Mouse (Mus musculus) E14TG2a.4 (cell line): Measurements from ENCODE around the gene Spg11.
"Not testable (repeated sequence)": the region's sequence is repeated elsewhere in the genome, so short reads cannot be mapped to it uniquely, and the experiment has no call there.

Source experiments
- H3K27me3 ChIP-seq: 2 replicates; pipeline ENCODE4 v1.6.1; 2014; ENCODE audit warnings: low read length, control low read depth; ENCODE audit not compliant: insufficient read depth
- H3K36me3 ChIP-seq: 2 replicates; pipeline ENCODE4 v1.6.1; 2014; ENCODE audit warnings: low read length, control low read depth; ENCODE audit not compliant: insufficient read depth
- H3K4me1 ChIP-seq: replicated peaks from 2 replicates; pipeline ENCODE4 v1.6.1; 2014; ENCODE audit warnings: low read depth, low read length, control low read depth
- H3K4me3 ChIP-seq: replicated peaks from 2 replicates; pipeline ENCODE4 v1.5.1; 2014; ENCODE audit warnings: mild to moderate bottlenecking, low read length
- H3K9me3 ChIP-seq: 2 replicates; pipeline ENCODE4 v1.6.1; 2014; ENCODE audit warnings: low read length, control low read depth
- CTCF ChIP-seq: conservative IDR thresholded peaks from 2 replicates; pipeline ENCODE4 v1.5.1; 2014; ENCODE audit warnings: low read length
- NANOG ChIP-seq: IDR thresholded peaks from 2 replicates; pipeline ENCODE4 v1.6.1; 2014; ENCODE audit warnings: borderline replicate concordance, low read length, mixed read lengths
- POU5F1 ChIP-seq: IDR thresholded peaks from 2 replicates; pipeline ENCODE4 v1.6.1; 2014; ENCODE audit warnings: low read length, borderline replicate concordance

The Spg11 gene

GRCm38 (mm10) chr2:122102070-122102469 lies 16.1 kb downstream of the Spg11 start:
- H3K4me3 ChIP-seq: no peak overlapping the region
- peaks cover 82% of the 10 kb centered on the region for H3K36me3 ChIP-seq
- no peak for TF ChIP-seq POU5F1
- peak; percentile 31; the same call in 1 of the 2 replicates for TF ChIP-seq CTCF
- H3K27me3 ChIP-seq: no peaks in the 10 kb centered on the region
- H3K9me3 ChIP-seq: peaks cover 16% of the 10 kb centered on the region
- H3K4me1 ChIP-seq: no peaks in the 10 kb centered on the region

- H3K27me3 ChIP-seq, H3K4me3 ChIP-seq, H3K4me1 ChIP-seq: not testable (repeated sequence)
- peaks cover 16% of the 10 kb centered on the region for H3K9me3 ChIP-seq
- H3K36me3 ChIP-seq: peaks cover 94% of the 10 kb centered on the region
These were observed 20.5 kb downstream of the Spg11 start for GRCm38 (mm10) chr2:122097686-122098085.

- no peaks in the 10 kb centered on the region for H3K4me1 ChIP-seq
- TF ChIP-seq NANOG (no peak), CTCF (no peak), POU5F1 (no peak)
- no peaks in the 10 kb centered on the region for H3K27me3 ChIP-seq
- H3K36me3 ChIP-seq: peaks cover 95% of the 10 kb centered on the region
- no peak overlapping the region for H3K4me3 ChIP-seq
- peaks cover 13% of the 10 kb centered on the region for H3K9me3 ChIP-seq
These were observed 24.3 kb downstream of the Spg11 start for GRCm38 (mm10) chr2:122093844-122094243.

GRCm38 (mm10) chr2:122086446-122086845 lies 31.7 kb downstream of the Spg11 start:
- Histone ChIP-seq H3K4me3 (no peak overlapping the region), H3K4me1 (no peaks in the 10 kb centered on the region; the same call in 1 of the 2 replicates), H3K9me3 (no peaks in the 10 kb centered on the region), H3K27me3 (no peaks in the 10 kb centered on the region), H3K36me3 (peaks cover 92% of the 10 kb centered on the region)
- TF ChIP-seq POU5F1 (no peak), NANOG (no peak), CTCF (no peak)

- Histone ChIP-seq H3K36me3 (peaks cover 88% of the 10 kb centered on the region), H3K4me3 (no peak overlapping the region), H3K9me3 (no peaks in the 10 kb centered on the region), H3K4me1 (no peaks in the 10 kb centered on the region; the same call in 1 of the 2 replicates), H3K27me3 (no peaks in the 10 kb centered on the region)
- no peak for TF ChIP-seq POU5F1
- TF ChIP-seq NANOG: no peak
- TF ChIP-seq CTCF: no peak
These were observed 36.3 kb downstream of the Spg11 start for GRCm38 (mm10) chr2:122081728-122082456.

GRCm38 (mm10) chr2:122069922-122070321 lies 48.3 kb downstream of the Spg11 start:
- no peak overlapping the region for H3K4me3 ChIP-seq
- no peaks in the 10 kb centered on the region for H3K27me3 ChIP-seq
- peaks cover 11% of the 10 kb centered on the region for H3K4me1 ChIP-seq
- TF ChIP-seq NANOG (no peak), CTCF (peak; percentile 99)
- H3K9me3 ChIP-seq: no peaks in the 10 kb centered on the region
- peaks cover 72% of the 10 kb centered on the region for H3K36me3 ChIP-seq

GRCm38 (mm10) chr2:122069144-122069912 lies 48.9 kb downstream of the Spg11 start:
- no peaks in the 10 kb centered on the region for H3K9me3 ChIP-seq
- TF ChIP-seq CTCF (no peak), NANOG (no peak), POU5F1 (no peak)
- H3K4me3 ChIP-seq: no peak overlapping the region
- H3K36me3 ChIP-seq: peaks cover 72% of the 10 kb centered on the region
- peaks cover 14% of the 10 kb centered on the region for H3K4me1 ChIP-seq
- no peaks in the 10 kb centered on the region for H3K27me3 ChIP-seq

- Histone ChIP-seq H3K4me3 (no peak overlapping the region), H3K4me1 (peaks cover 16% of the 10 kb centered on the region), H3K27me3 (no peaks in the 10 kb centered on the region), H3K9me3 (no peaks in the 10 kb centered on the region), H3K36me3 (peaks cover 76% of the 10 kb centered on the region)
- TF ChIP-seq NANOG (no peak), POU5F1 (no peak), CTCF (no peak)
These were observed 51.9 kb downstream of the Spg11 start for GRCm38 (mm10) chr2:122066241-122066640.
